Mouse (Mus musculus) bone marrow, adult 2 months (tissue): Measurements from ENCODE around the gene Pxt1.

ENCODE experiments used
- CTCF ChIP-seq: fragments of 200-500 bp; IDR thresholded peaks from 2 replicates; pipeline ENCODE4 v1.5.1; 2011; ENCODE audit warnings: low read length, control low read depth; ENCODE audit not compliant: control insufficient read depth, insufficient read depth
- POLR2A ChIP-seq: fragments of 200-500 bp; IDR thresholded peaks from 2 replicates; pipeline ENCODE4 v1.6.1; 2011; ENCODE audit warnings: low read depth, mild to moderate bottlenecking, control low read depth, low read length, borderline replicate concordance; ENCODE audit not compliant: control insufficient read depth

DNA sequence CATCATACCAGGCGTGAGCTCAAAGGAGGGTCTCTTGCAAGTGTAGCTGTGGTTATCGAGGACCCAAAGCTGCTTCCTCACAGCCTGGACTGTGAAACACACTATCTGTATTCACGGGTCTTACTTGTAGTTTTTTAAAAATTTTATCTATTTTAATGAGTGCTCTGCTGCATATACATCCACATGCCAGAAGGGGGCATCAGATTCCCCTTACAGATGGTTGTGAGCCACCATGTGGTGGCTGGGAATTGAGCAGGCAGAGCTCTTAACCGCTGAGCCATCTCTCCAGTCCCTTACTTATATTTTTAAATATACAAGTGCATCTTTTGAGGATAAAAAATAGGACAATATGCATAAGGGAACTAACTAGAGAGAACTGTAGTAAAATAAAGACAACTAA lies 44.1 kb upstream of the Pxt1 start:
- TF ChIP-seq POLR2A, result no peak
- TF ChIP-seq CTCF, result peak; percentile 71
